Mouse (Mus musculus) embryonic fibroblast, embryonic 13.5 days (primary cell): ENCODE measurements around the gene Slc25a30.

ENCODE experiments used
- CTCF ChIP-seq: IDR thresholded peaks from 2 replicates; pipeline ENCODE4 v1.5.1; 2011; ENCODE audit warnings: mild to moderate bottlenecking, control low read depth, low read length, moderate library complexity, borderline replicate concordance; ENCODE audit not compliant: insufficient read depth
- POLR2A ChIP-seq: IDR thresholded peaks from 2 replicates; pipeline ENCODE4 v1.6.1; 2011; ENCODE audit warnings: low read depth, mild to moderate bottlenecking, control low read depth, low read length, moderate library complexity

DNA sequence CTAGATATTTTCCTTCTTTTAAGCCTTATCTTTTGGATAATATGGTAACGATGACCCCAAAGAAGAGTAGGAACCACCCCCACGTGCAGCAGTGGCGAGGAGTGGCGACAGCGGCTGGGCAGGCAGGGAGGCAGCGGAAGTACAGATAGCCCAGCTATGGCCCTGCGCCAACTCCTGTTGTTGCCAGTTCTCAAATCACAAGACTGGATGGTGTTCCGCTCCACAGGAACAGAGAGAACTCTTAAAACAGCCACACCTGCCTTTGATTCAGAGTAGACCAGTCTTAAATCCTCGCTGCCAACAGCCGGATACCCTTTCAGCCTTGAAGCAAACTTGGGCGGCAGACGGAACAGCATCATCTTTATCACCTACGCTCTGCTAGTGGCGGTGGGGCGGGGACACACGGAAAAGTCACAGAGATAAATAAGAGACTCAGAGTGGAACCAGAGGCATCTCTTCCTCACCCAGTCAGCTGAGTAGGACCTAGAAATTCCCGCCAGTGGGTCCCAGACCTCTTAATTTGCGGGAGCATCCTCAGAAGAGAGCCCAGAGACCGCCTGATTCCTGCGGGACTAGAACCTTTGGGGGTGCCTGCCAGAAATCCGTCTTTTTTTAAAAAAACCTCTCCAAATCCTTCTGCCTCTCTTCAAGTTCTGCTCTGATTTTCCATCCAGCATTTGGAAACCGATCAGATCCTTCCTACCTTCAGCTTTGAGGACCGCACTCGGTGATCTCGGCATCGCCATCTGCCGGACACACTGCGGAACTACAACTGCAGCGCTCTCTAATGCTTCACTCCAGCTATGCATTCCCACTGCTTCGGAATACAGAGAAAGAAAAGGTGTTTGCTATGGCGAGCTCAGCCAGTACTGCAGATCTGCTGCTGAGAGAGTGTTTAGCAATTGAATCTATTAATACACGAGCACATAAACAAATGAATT, 42.3 kb upstream of the Slc25a30 start:
- TF ChIP-seq POLR2A (no peak; the same call in 1 of the 2 replicates), CTCF (peak; percentile 94)
